Mouse (Mus musculus): ENCODE measurements around the gene Rgs9bp. TPM values are rescaled to one million over a fixed set of nuclear protein-coding genes. Genes with fewer than 3 reads are reported as not detected.

Rgs9bp gene
- polyA plus RNA-seq, 1 experiment = not detected

GRCm38 (mm10) chr7:35600031-35600430 lies 14.6 kb upstream of the Rgs9bp start:
- TF ChIP-seq POLR2A (IDR thresholded peaks at IDR 0.05; ENCODE audit: borderline replicate concordance, low read depth, low read length) = no peak
- no peak for TF ChIP-seq CTCF (IDR thresholded peaks at IDR 0.05; ENCODE audit: low read depth, low read length)
- Histone ChIP-seq H3K4me1 (ENCODE audit: control insufficient read depth, insufficient read depth, low read length) (no peaks in the 10 kb centered on the region), H3K4me3 (ENCODE audit: insufficient read depth, low read length) (no peak overlapping the region), H3K27ac (ENCODE audit: insufficient read depth, low read depth, low read length) (no peak overlapping the region)

- Histone ChIP-seq H3K4me1 (ENCODE audit: control insufficient read depth, insufficient read depth, low read length) (no peaks in the 10 kb centered on the region), H3K27ac (ENCODE audit: insufficient read depth, low read depth, low read length) (no peak overlapping the region), H3K4me3 (ENCODE audit: insufficient read depth, low read length) (no peak overlapping the region)
- no peak for TF ChIP-seq CTCF (IDR thresholded peaks at IDR 0.05; ENCODE audit: low read depth, low read length)
- no peak for TF ChIP-seq POLR2A (IDR thresholded peaks at IDR 0.05; ENCODE audit: borderline replicate concordance, low read depth, low read length)
These were observed 14.1 kb upstream of the Rgs9bp start for GRCm38 (mm10) chr7:35599492-35599891.

- Histone ChIP-seq H3K4me3 (ENCODE audit: insufficient read depth, low read length) (no peak overlapping the region), H3K4me1 (ENCODE audit: control insufficient read depth, insufficient read depth, low read length) (no peaks in the 10 kb centered on the region), H3K27ac (ENCODE audit: insufficient read depth, low read depth, low read length) (no peak overlapping the region)
- no peak for TF ChIP-seq CTCF (IDR thresholded peaks at IDR 0.05; ENCODE audit: low read depth, low read length)
- no peak for TF ChIP-seq POLR2A (IDR thresholded peaks at IDR 0.05; ENCODE audit: borderline replicate concordance, low read depth, low read length)
These were observed 8.9 kb upstream of the Rgs9bp start for GRCm38 (mm10) chr7:35594311-35594710.

- Histone ChIP-seq H3K4me3 (ENCODE audit: insufficient read depth, low read length) (no peak overlapping the region), H3K4me1 (ENCODE audit: control insufficient read depth, insufficient read depth, low read length) (peaks cover 8% of the 10 kb centered on the region), H3K27ac (ENCODE audit: insufficient read depth, low read depth, low read length) (no peak overlapping the region)
- no peak for TF ChIP-seq CTCF (IDR thresholded peaks at IDR 0.05; ENCODE audit: low read depth, low read length)
These were observed 5.4 kb upstream of the Rgs9bp start for GRCm38 (mm10) chr7:35590731-35591191.

- no peak overlapping the region for H3K4me3 ChIP-seq (ENCODE audit: insufficient read depth, low read length)
- TF ChIP-seq CTCF (IDR thresholded peaks at IDR 0.05; ENCODE audit: low read depth, low read length) (no peak), POLR2A (IDR thresholded peaks at IDR 0.05; ENCODE audit: borderline replicate concordance, low read depth, low read length) (no peak)
- peaks cover 8% of the 10 kb centered on the region for H3K4me1 ChIP-seq (ENCODE audit: control insufficient read depth, insufficient read depth, low read length)
- no peak overlapping the region for H3K27ac ChIP-seq (ENCODE audit: insufficient read depth, low read depth, low read length)
These were observed 4.1 kb upstream of the Rgs9bp start for GRCm38 (mm10) chr7:35589485-35589884.

GRCm38 (mm10) chr7:35588680-35589428 lies 3.5 kb upstream of the Rgs9bp start:
- no peak overlapping the region for H3K4me3 ChIP-seq (ENCODE audit: insufficient read depth, low read length)
- peaks cover 8% of the 10 kb centered on the region for H3K4me1 ChIP-seq (ENCODE audit: control insufficient read depth, insufficient read depth, low read length)
- H3K27ac ChIP-seq (ENCODE audit: insufficient read depth, low read depth, low read length) = no peak overlapping the region
- TF ChIP-seq CTCF (IDR thresholded peaks at IDR 0.05; ENCODE audit: low read depth, low read length) (no peak), POLR2A (IDR thresholded peaks at IDR 0.05; ENCODE audit: borderline replicate concordance, low read depth, low read length) (no peak)

GRCm38 (mm10) chr7:35587728-35588127 lies 2.3 kb upstream of the Rgs9bp start:
- no peak for TF ChIP-seq CTCF (IDR thresholded peaks at IDR 0.05; ENCODE audit: low read depth, low read length)
- TF ChIP-seq POLR2A (IDR thresholded peaks at IDR 0.05; ENCODE audit: borderline replicate concordance, low read depth, low read length) = no peak
- Histone ChIP-seq H3K27ac (ENCODE audit: insufficient read depth, low read depth, low read length) (no peak overlapping the region), H3K4me1 (ENCODE audit: control insufficient read depth, insufficient read depth, low read length) (peaks cover 8% of the 10 kb centered on the region), H3K4me3 (ENCODE audit: insufficient read depth, low read length) (no peak overlapping the region)

GRCm38 (mm10) chr7:35586906-35587445 lies 1.6 kb upstream of the Rgs9bp start:
- Histone ChIP-seq H3K4me1 (ENCODE audit: control insufficient read depth, insufficient read depth, low read length) (peaks cover 8% of the 10 kb centered on the region), H3K27ac (ENCODE audit: insufficient read depth, low read depth, low read length) (no peak overlapping the region), H3K4me3 (ENCODE audit: insufficient read depth, low read length) (peak overlapping the region; percentile 78)
- TF ChIP-seq CTCF (IDR thresholded peaks at IDR 0.05; ENCODE audit: low read depth, low read length) (no peak), POLR2A (IDR thresholded peaks at IDR 0.05; ENCODE audit: borderline replicate concordance, low read depth, low read length) (no peak)

- H3K27ac ChIP-seq (ENCODE audit: insufficient read depth, low read depth, low read length) = no peak within 1 kb of the TSS
- peaks cover 8% of the 10 kb centered on the region for H3K4me1 ChIP-seq (ENCODE audit: control insufficient read depth, insufficient read depth, low read length)
- H3K4me3 ChIP-seq (ENCODE audit: insufficient read depth, low read length) = peak within 1 kb of the TSS; percentile 78
- TF ChIP-seq POLR2A (IDR thresholded peaks at IDR 0.05; ENCODE audit: borderline replicate concordance, low read depth, low read length) = no peak
- TF ChIP-seq CTCF (IDR thresholded peaks at IDR 0.05; ENCODE audit: low read depth, low read length) = no peak
These were observed 898 bp upstream of the Rgs9bp start, which contains the start of gene Ankrd27 for GRCm38 (mm10) chr7:35586055-35586905. Ankrd27 (plus strand) TSS chr7:35586244.
